Mouse (Mus musculus): ENCODE data around the gene Esyt2.

DNA sequence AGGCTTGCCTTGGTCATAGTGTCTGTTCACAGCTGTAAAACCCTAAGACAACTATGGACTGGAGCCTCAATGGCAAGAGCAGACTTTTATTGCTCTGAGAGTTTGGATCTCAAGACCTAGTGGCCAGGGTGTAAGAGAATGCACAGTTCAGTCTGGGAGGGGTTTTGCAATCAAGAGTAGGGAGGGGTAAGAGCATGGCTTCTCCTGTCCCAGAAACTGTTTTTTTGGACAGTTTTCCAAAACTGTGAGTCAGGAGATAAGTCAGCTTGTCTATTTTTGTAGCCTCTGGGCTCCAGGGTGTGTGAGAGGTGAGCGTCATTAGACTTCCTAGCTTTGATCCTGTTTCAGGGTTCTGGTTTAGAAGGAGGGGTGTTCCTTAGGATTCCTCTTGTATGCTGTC is 2.5 kb upstream of the Esyt2 start:
- no peak for TF ChIP-seq CTCF (IDR thresholded peaks at IDR 0.05; ENCODE audit: low read depth, low read length)
- no peak for TF ChIP-seq POLR2A (IDR thresholded peaks at IDR 0.05; ENCODE audit: borderline replicate concordance, low read depth, low read length)

Data from bone marrow macrophage, adult 2 months (primary cell).